Mouse (Mus musculus): Measurements from ENCODE around the gene Cnnm3. TPM values are rescaled to one million over a fixed set of nuclear protein-coding genes. Genes with fewer than 3 reads are reported as not detected.

Cnnm3 gene
- polyA plus RNA-seq, 1 experiment from 2014 or later = 2.3 TPM

GRCm38 (mm10) chr1:36566425-36566824 is 54.8 kb downstream of the Cnnm3 start:
- no peak overlapping the region for H3K27ac ChIP-seq (ENCODE audit: low read length)
- H3K27me3 ChIP-seq (replicated peaks; ENCODE audit: control insufficient read depth, insufficient read depth, low read length) = no peaks in the 10 kb centered on the region
- H3K4me2 ChIP-seq (ENCODE audit: low read depth, low read length) = no peak overlapping the region
- 36% methylated on average over 2 of the region's 2 CpGs for WGBS
- no peak overlapping the region for H3K9ac ChIP-seq (ENCODE audit: low read depth, low read length)
- H3K9me3 ChIP-seq (ENCODE audit: control insufficient read depth, low read length) = no peaks in the 10 kb centered on the region
- no peaks in the 10 kb centered on the region for H3K36me3 ChIP-seq (ENCODE audit: control insufficient read depth, insufficient read depth, low read length)
- no peak for ATAC-seq
- no peak overlapping the region for H3K4me3 ChIP-seq (ENCODE audit: low read length)
- H3K4me1 ChIP-seq (ENCODE audit: control insufficient read depth, insufficient read depth, low read length) = peaks cover 30% of the 10 kb centered on the region

GRCm38 (mm10) chr1:36567818-36568603 is 56.3 kb downstream of the Cnnm3 start:
- Histone ChIP-seq H3K9me3 (ENCODE audit: control insufficient read depth, low read length) (no peaks in the 10 kb centered on the region), H3K27ac (ENCODE audit: low read length) (peak overlapping the region; percentile 68), H3K9ac (ENCODE audit: low read depth, low read length) (0 out of 2 replicates have a peak overlapping the region, but pooled peaks have one; percentile 13), H3K4me1 (ENCODE audit: control insufficient read depth, insufficient read depth, low read length) (peaks cover 33% of the 10 kb centered on the region), H3K27me3 (replicated peaks; ENCODE audit: control insufficient read depth, insufficient read depth, low read length) (no peaks in the 10 kb centered on the region), H3K4me3 (ENCODE audit: low read length) (no peak overlapping the region), H3K4me2 (ENCODE audit: low read depth, low read length) (no peak overlapping the region), H3K36me3 (ENCODE audit: control insufficient read depth, insufficient read depth, low read length) (no peaks in the 10 kb centered on the region)
- 45% methylated on average over 21 of the region's 21 CpGs for WGBS
- ATAC-seq = peak; percentile 24

GRCm38 (mm10) chr1:36568776-36569175 is 57.1 kb downstream of the Cnnm3 start:
- H3K9ac ChIP-seq (ENCODE audit: low read depth, low read length) = no peak overlapping the region
- H3K27ac ChIP-seq (ENCODE audit: low read length) = peak overlapping the region; percentile 45
- H3K4me2 ChIP-seq (ENCODE audit: low read depth, low read length) = no peak overlapping the region
- H3K27me3 ChIP-seq (replicated peaks; ENCODE audit: control insufficient read depth, insufficient read depth, low read length) = no peaks in the 10 kb centered on the region
- ATAC-seq = peak; percentile 26
- peaks cover 36% of the 10 kb centered on the region for H3K4me1 ChIP-seq (ENCODE audit: control insufficient read depth, insufficient read depth, low read length)
- no peak overlapping the region for H3K4me3 ChIP-seq (ENCODE audit: low read length)
- WGBS = 68% methylated on average over 4 of the region's 4 CpGs
- H3K9me3 ChIP-seq (ENCODE audit: control insufficient read depth, low read length) = no peaks in the 10 kb centered on the region
- H3K36me3 ChIP-seq (ENCODE audit: control insufficient read depth, insufficient read depth, low read length) = no peaks in the 10 kb centered on the region

GRCm38 (mm10) chr1:36569694-36570276 is 58.1 kb downstream of the Cnnm3 start:
- 53% methylated on average over 7 of the region's 7 CpGs for WGBS
- no peaks in the 10 kb centered on the region for H3K9me3 ChIP-seq (ENCODE audit: control insufficient read depth, low read length)
- H3K4me1 ChIP-seq (ENCODE audit: control insufficient read depth, insufficient read depth, low read length) = peaks cover 45% of the 10 kb centered on the region
- H3K9ac ChIP-seq (ENCODE audit: low read depth, low read length) = peak overlapping the region; percentile 30; the same call in 1 of the 2 replicates
- H3K36me3 ChIP-seq (ENCODE audit: control insufficient read depth, insufficient read depth, low read length) = no peaks in the 10 kb centered on the region
- no peak overlapping the region for H3K4me3 ChIP-seq (ENCODE audit: low read length)
- no peak overlapping the region for H3K4me2 ChIP-seq (ENCODE audit: low read depth, low read length)
- ATAC-seq = no peak
- H3K27me3 ChIP-seq (replicated peaks; ENCODE audit: control insufficient read depth, insufficient read depth, low read length) = no peaks in the 10 kb centered on the region
- H3K27ac ChIP-seq (ENCODE audit: low read length) = peak overlapping the region; percentile 56

- Histone ChIP-seq H3K27ac (ENCODE audit: low read length) (peak overlapping the region; percentile 56; the same call in 1 of the 2 replicates), H3K4me3 (ENCODE audit: low read length) (no peak overlapping the region), H3K36me3 (ENCODE audit: control insufficient read depth, insufficient read depth, low read length) (no peaks in the 10 kb centered on the region), H3K27me3 (replicated peaks; ENCODE audit: control insufficient read depth, insufficient read depth, low read length) (no peaks in the 10 kb centered on the region), H3K4me1 (ENCODE audit: control insufficient read depth, insufficient read depth, low read length) (peaks cover 45% of the 10 kb centered on the region), H3K9me3 (ENCODE audit: control insufficient read depth, low read length) (no peaks in the 10 kb centered on the region), H3K4me2 (ENCODE audit: low read depth, low read length) (no peak overlapping the region), H3K9ac (ENCODE audit: low read depth, low read length) (no peak overlapping the region)
- ATAC-seq = peak; percentile 27; the same call in 1 of the 2 replicates
- 86% methylated on average over 5 of the region's 5 CpGs for WGBS
Observed at GRCm38 (mm10) chr1:36570320-36570719, 58.7 kb downstream of the Cnnm3 start.

- Histone ChIP-seq H3K4me2 (ENCODE audit: low read depth, low read length) (no peak overlapping the region), H3K9me3 (ENCODE audit: control insufficient read depth, low read length) (no peaks in the 10 kb centered on the region), H3K9ac (ENCODE audit: low read depth, low read length) (no peak overlapping the region), H3K4me3 (ENCODE audit: low read length) (no peak overlapping the region), H3K27ac (ENCODE audit: low read length) (0 out of 2 replicates have a peak overlapping the region, but pooled peaks have one; percentile 11), H3K4me1 (ENCODE audit: control insufficient read depth, insufficient read depth, low read length) (peaks cover 57% of the 10 kb centered on the region), H3K27me3 (replicated peaks; ENCODE audit: control insufficient read depth, insufficient read depth, low read length) (no peaks in the 10 kb centered on the region), H3K36me3 (ENCODE audit: control insufficient read depth, insufficient read depth, low read length) (no peaks in the 10 kb centered on the region)
- no peak for ATAC-seq
- 52% methylated on average over 6 of the region's 6 CpGs for WGBS
Observed at GRCm38 (mm10) chr1:36571627-36572026, 60.0 kb downstream of the Cnnm3 start.

GRCm38 (mm10) chr1:36572140-36572700 is 60.6 kb downstream of the Cnnm3 start:
- Histone ChIP-seq H3K9me3 (ENCODE audit: control insufficient read depth, low read length) (no peaks in the 10 kb centered on the region), H3K27me3 (replicated peaks; ENCODE audit: control insufficient read depth, insufficient read depth, low read length) (no peaks in the 10 kb centered on the region), H3K36me3 (ENCODE audit: control insufficient read depth, insufficient read depth, low read length) (no peaks in the 10 kb centered on the region), H3K4me3 (ENCODE audit: low read length) (no peak overlapping the region), H3K27ac (ENCODE audit: low read length) (peak overlapping the region; percentile 14), H3K4me2 (ENCODE audit: low read depth, low read length) (no peak overlapping the region), H3K4me1 (ENCODE audit: control insufficient read depth, insufficient read depth, low read length) (peaks cover 62% of the 10 kb centered on the region), H3K9ac (ENCODE audit: low read depth, low read length) (no peak overlapping the region)
- no peak for ATAC-seq
- 67% methylated on average over 2 of the region's 2 CpGs for WGBS

GRCm38 (mm10) chr1:36572709-36573108 is 61.0 kb downstream of the Cnnm3 start:
- no peaks in the 10 kb centered on the region for H3K9me3 ChIP-seq (ENCODE audit: control insufficient read depth, low read length)
- H3K36me3 ChIP-seq (ENCODE audit: control insufficient read depth, insufficient read depth, low read length) = no peaks in the 10 kb centered on the region
- 62% methylated on average over 1 of the region's 1 CpGs for WGBS
- no peak overlapping the region for H3K9ac ChIP-seq (ENCODE audit: low read depth, low read length)
- H3K4me2 ChIP-seq (ENCODE audit: low read depth, low read length) = no peak overlapping the region
- peaks cover 65% of the 10 kb centered on the region for H3K4me1 ChIP-seq (ENCODE audit: control insufficient read depth, insufficient read depth, low read length)
- no peak overlapping the region for H3K4me3 ChIP-seq (ENCODE audit: low read length)
- ATAC-seq = no peak
- no peaks in the 10 kb centered on the region for H3K27me3 ChIP-seq (replicated peaks; ENCODE audit: control insufficient read depth, insufficient read depth, low read length)
- no peak overlapping the region for H3K27ac ChIP-seq (ENCODE audit: low read length)

- 66% methylated on average over 8 of the region's 8 CpGs for WGBS
- Histone ChIP-seq H3K4me2 (ENCODE audit: low read depth, low read length) (no peak overlapping the region), H3K36me3 (ENCODE audit: control insufficient read depth, insufficient read depth, low read length) (no peaks in the 10 kb centered on the region), H3K27me3 (replicated peaks; ENCODE audit: control insufficient read depth, insufficient read depth, low read length) (no peaks in the 10 kb centered on the region), H3K27ac (ENCODE audit: low read length) (peak overlapping the region; percentile 60), H3K9me3 (ENCODE audit: control insufficient read depth, low read length) (no peaks in the 10 kb centered on the region), H3K4me1 (ENCODE audit: control insufficient read depth, insufficient read depth, low read length) (peaks cover 68% of the 10 kb centered on the region), H3K4me3 (ENCODE audit: low read length) (no peak overlapping the region), H3K9ac (ENCODE audit: low read depth, low read length) (peak overlapping the region; percentile 38; the same call in 1 of the 2 replicates)
- ATAC-seq = no peak
Observed at GRCm38 (mm10) chr1:36573524-36573923, 61.9 kb downstream of the Cnnm3 start.

Data from intestine, embryonic 16.5 days (tissue).